Mouse (Mus musculus) liver, embryonic 15.5 days (tissue): ENCODE measurements around the gene Crisp4. TPM values are rescaled to one million over a fixed set of nuclear protein-coding genes. Genes with fewer than 3 reads are reported as not detected.

ENCODE experiments used
- ATAC-seq: fragments of 200-750 bp; cut with Nextera tagmentation; 2 replicates; pipeline ENCODE4 v1.8.0; 2017; ENCODE audit warnings: moderate number of reproducible peaks, mild to moderate bottlenecking, moderate library complexity; ENCODE audit not compliant: insufficient read depth
- H3K27ac ChIP-seq: fragments of 300-500 bp; sonication (generic); replicated peaks from 2 replicates; pipeline ENCODE4 v1.5.1; 2015; ENCODE audit warnings: mild to moderate bottlenecking, inconsistent platforms
- H3K27me3 ChIP-seq: fragments of 300-500 bp; sonication (generic); 2 replicates; pipeline ENCODE4 v1.6.1; 2015; ENCODE audit warnings: mild to moderate bottlenecking, inconsistent platforms
- H3K36me3 ChIP-seq: fragments of 300-500 bp; sonication (generic); replicated peaks from 2 replicates; pipeline ENCODE4 v1.6.1; 2015; ENCODE audit warnings: moderate library complexity, mild to moderate bottlenecking, inconsistent platforms
- H3K4me1 ChIP-seq: fragments of 300-500 bp; sonication (generic); replicated peaks from 2 replicates; pipeline ENCODE4 v1.6.1; 2015; ENCODE audit warnings: inconsistent platforms
- H3K4me2 ChIP-seq: fragments of 300-500 bp; sonication (generic); 2 replicates; pipeline ENCODE4 v1.6.1; 2015; ENCODE audit warnings: moderate library complexity, mild to moderate bottlenecking, inconsistent platforms
- H3K4me3 ChIP-seq: fragments of 300-500 bp; sonication (generic); replicated peaks from 2 replicates; pipeline ENCODE4 v1.5.1; 2015; ENCODE audit warnings: mild to moderate bottlenecking, inconsistent platforms
- H3K9ac ChIP-seq: fragments of 300-500 bp; sonication (generic); 2 replicates; pipeline ENCODE4 v1.6.1; 2015; ENCODE audit warnings: moderate library complexity, mild to moderate bottlenecking, inconsistent platforms
- H3K9me3 ChIP-seq: fragments of 300-500 bp; sonication (generic); replicated peaks from 2 replicates; pipeline ENCODE4 v1.6.1; 2016; ENCODE audit warnings: inconsistent platforms
- WGBS: fragments of 180-500 bp; shearing (Covaris S2); methylation state at CpG from one replicate; pipeline ENCODE4 v1.1.7; 2015; ENCODE audit warnings: mixed read lengths; ENCODE audit not compliant: insufficient replicate concordance; 5-methylcytosine and 5-hydroxymethylcytosine counted together
- polyA plus RNA-seq: library from polyadenylated mRNA; unstranded; fragments of >200 nt; fragmentation: Nextera tagmentation; extraction: Ambion mirVana; gene quantifications from 2 replicates; pipeline ENCODE4 v1.2.1, GENCODE M21; 2015

The Crisp4 gene
- polyA plus RNA-seq, 1 experiment from 2014 or later = not detected

GRCm38 (mm10) chr1:18105866-18106529 lies 39.7 kb downstream of the Crisp4 start:
- H3K4me2 ChIP-seq = no peak overlapping the region
- H3K9ac ChIP-seq = no peak overlapping the region
- WGBS = 38% methylated on average over 5 of the region's 5 CpGs
- no peaks in the 10 kb centered on the region for H3K27me3 ChIP-seq
- no peaks in the 10 kb centered on the region for H3K9me3 ChIP-seq
- H3K36me3 ChIP-seq = no peaks in the 10 kb centered on the region
- no peak for ATAC-seq
- H3K4me1 ChIP-seq = no peaks in the 10 kb centered on the region
- H3K27ac ChIP-seq = no peak overlapping the region
- no peak overlapping the region for H3K4me3 ChIP-seq

- ATAC-seq = no peak
- Histone ChIP-seq H3K4me2 (no peak overlapping the region), H3K4me3 (no peak overlapping the region), H3K9ac (no peak overlapping the region), H3K36me3 (no peaks in the 10 kb centered on the region), H3K4me1 (no peaks in the 10 kb centered on the region), H3K27ac (no peak overlapping the region), H3K9me3 (no peaks in the 10 kb centered on the region), H3K27me3 (no peaks in the 10 kb centered on the region)
- 69% methylated on average over 1 of the region's 1 CpGs for WGBS
Measured at GRCm38 (mm10) chr1:18105029-18105865, 40.5 kb downstream of the Crisp4 start.

Other genes with a start within 250 kb of the Crisp4 start
- not detected in 2 replicates for gene Defb18, start 91.5 kb upstream of the Crisp4 start, polyA plus RNA-seq
- not detected in 2 replicates for gene Defb41, start 119.2 kb upstream of the Crisp4 start, polyA plus RNA-seq